Mouse (Mus musculus) adrenal gland, adult 8-10 months (tissue): Measurements from ENCODE around the gene Opn1sw. TPM values are rescaled to one million over a fixed set of nuclear protein-coding genes. Genes with fewer than 3 reads are reported as not detected.
A peak's percentile ranks its signal among the peaks of the same experiment; 100 is the strongest.
"Not testable (repeated sequence)": the region's sequence is repeated elsewhere in the genome, so short reads cannot be mapped to it uniquely, and the experiment has no call there.

ENCODE experiments used
- DNase-seq: peaks from one replicate; pipeline ENCODE4 v3.0.0; 2022
- total RNA-seq, 4 experiments: library from RNA; stranded (reverse); gene quantifications; 2 replicates each; pipeline ENCODE4 v1.2.4; 2022

Opn1sw gene
- total RNA-seq, 4 experiments from 2014 or later = not detected

- DNase-seq = peak; percentile 65
Measured at GRCm38 (mm10) chr6:29395910-29396713, 7.8 kb upstream of the Opn1sw start, which contains the start of gene Ccdc136. Gene Ccdc136, plus strand, starts transcription at chr6:29396309.

GRCm38 (mm10) chr6:29394286-29394685 is 6.0 kb upstream of the Opn1sw start:
- DNase-seq = no peak

- no peak for DNase-seq
Measured at GRCm38 (mm10) chr6:29391802-29392201, 3.5 kb upstream of the Opn1sw start.

- DNase-seq = not testable (repeated sequence)
Measured at GRCm38 (mm10) chr6:29391241-29391640, 3.0 kb upstream of the Opn1sw start.

- DNase-seq = not testable (repeated sequence)
Measured at GRCm38 (mm10) chr6:29390500-29390899, 2.2 kb upstream of the Opn1sw start.

GRCm38 (mm10) chr6:29389425-29389824 is 1.2 kb upstream of the Opn1sw start:
- no peak for DNase-seq

- DNase-seq = peak; percentile 62
Measured at GRCm38 (mm10) chr6:29388606-29389080, 375 bp upstream of the Opn1sw start.

GRCm38 (mm10) chr6:29382442-29382841 is 5.8 kb downstream of the Opn1sw start:
- DNase-seq = no peak

- DNase-seq = no peak
Measured at GRCm38 (mm10) chr6:29379954-29380353, 8.3 kb downstream of the Opn1sw start.

- no peak for DNase-seq
Measured at GRCm38 (mm10) chr6:29378678-29379077, 9.6 kb downstream of the Opn1sw start.

- DNase-seq = no peak
Measured at GRCm38 (mm10) chr6:29377386-29377785, 10.9 kb downstream of the Opn1sw start.

- no peak for DNase-seq
Measured at GRCm38 (mm10) chr6:29365277-29365676, 23.0 kb downstream of the Opn1sw start.

GRCm38 (mm10) chr6:29363129-29363515 is 25.1 kb downstream of the Opn1sw start:
- no peak for DNase-seq

GRCm38 (mm10) chr6:29362246-29363128 is 25.8 kb downstream of the Opn1sw start:
- no peak for DNase-seq

GRCm38 (mm10) chr6:29360211-29360610 is 28.1 kb downstream of the Opn1sw start:
- DNase-seq = no peak

- DNase-seq = no peak
Measured at GRCm38 (mm10) chr6:29359386-29359785, 28.9 kb downstream of the Opn1sw start.

GRCm38 (mm10) chr6:29352816-29353215 is 35.5 kb downstream of the Opn1sw start:
- no peak for DNase-seq

GRCm38 (mm10) chr6:29351613-29352012 is 36.7 kb downstream of the Opn1sw start:
- no peak for DNase-seq

GRCm38 (mm10) chr6:29348371-29348724 is 39.9 kb downstream of the Opn1sw start:
- DNase-seq = no peak

GRCm38 (mm10) chr6:29347665-29348370 is 40.5 kb downstream of the Opn1sw start, which contains the start of gene Calu:
Gene Calu, plus strand, starts transcription at chr6:29348069.
- peak; percentile 99 for DNase-seq

GRCm38 (mm10) chr6:29347189-29347588 is 41.1 kb downstream of the Opn1sw start:
- no peak for DNase-seq

- DNase-seq = not testable (repeated sequence)
Measured at GRCm38 (mm10) chr6:29346512-29346911, 41.8 kb downstream of the Opn1sw start.

- no peak for DNase-seq
Measured at GRCm38 (mm10) chr6:29329514-29329913, 58.8 kb downstream of the Opn1sw start.
